Mouse (Mus musculus): ENCODE measurements around the gene Cdk11b. TPM values are rescaled to one million over a fixed set of nuclear protein-coding genes. Genes with fewer than 3 reads are reported as not detected.
A peak's percentile ranks its signal among the peaks of the same experiment; 100 is the strongest.
"Not testable (repeated sequence)": the region's sequence is repeated elsewhere in the genome, so short reads cannot be mapped to it uniquely, and the experiment has no call there.

Gene Cdk11b
- polyA plus RNA-seq, 1 experiment from 2014 or later: 86.8 TPM

DNA sequence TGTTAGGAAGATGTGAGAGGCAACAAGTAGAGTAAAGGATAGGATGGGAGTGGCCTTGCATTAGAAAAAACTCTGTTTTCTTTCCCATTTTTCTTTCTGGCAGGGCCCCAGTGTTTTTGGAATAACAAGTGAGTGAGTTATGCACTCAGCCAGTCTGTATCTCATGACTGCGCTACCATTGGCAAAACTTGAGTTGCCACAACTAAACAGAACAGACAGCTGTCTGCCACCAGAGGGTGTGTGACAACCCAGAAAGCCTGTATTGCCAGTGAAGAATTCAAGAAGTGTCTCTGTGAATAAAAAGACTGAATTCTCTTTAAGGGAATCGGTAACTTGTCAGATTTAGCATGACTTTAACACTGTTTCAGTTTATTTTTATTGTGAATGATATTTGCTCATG is 51.3 kb downstream of the Cdk11b start:
- Histone ChIP-seq H3K9me3 (replicated peaks) (no peaks in the 10 kb centered on the region), H3K4me2 (replicated peaks) (no peak overlapping the region), H3K4me3 (no peak overlapping the region), H3K27me3 (no peaks in the 10 kb centered on the region), H3K4me1 (no peaks in the 10 kb centered on the region), H3K36me3 (no peaks in the 10 kb centered on the region), H3K27ac (no peak overlapping the region), H3K9ac (no peak overlapping the region)
- WGBS: 86% methylated on average over 2 of the region's 2 CpGs
- no peak for ATAC-seq (ENCODE audit: low FRiP score)

DNA sequence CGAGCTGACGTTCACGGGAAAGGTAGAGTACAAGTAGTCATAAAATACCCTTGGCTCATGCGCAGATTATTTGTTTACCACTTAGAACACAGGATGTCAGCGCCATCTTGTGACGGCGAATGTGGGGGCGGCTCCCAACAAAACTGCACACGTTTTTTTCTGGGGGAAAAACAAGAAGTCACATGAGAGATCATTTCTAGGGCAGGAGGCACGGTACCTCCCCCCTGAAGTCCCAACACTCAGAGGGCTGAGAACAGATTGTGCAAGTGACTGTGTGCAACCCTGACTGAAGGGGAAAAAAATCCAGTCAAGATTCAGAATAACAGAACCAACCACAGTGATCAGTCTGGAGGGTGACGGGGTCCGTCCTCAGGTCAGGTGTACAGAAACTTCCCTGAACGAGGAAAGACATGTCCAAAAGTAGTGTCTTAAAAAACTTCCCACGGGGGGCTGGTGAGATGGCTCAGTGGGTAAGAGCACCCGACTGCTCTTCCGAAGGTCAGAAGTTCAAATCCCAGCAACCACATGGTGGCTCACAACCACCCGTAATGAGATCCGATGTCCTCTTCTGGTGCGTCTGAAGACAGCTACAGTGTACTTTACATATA is 59.1 kb downstream of the Cdk11b start:
- not testable (repeated sequence) for H3K9me3 ChIP-seq (replicated peaks); H3K9ac ChIP-seq; H3K4me3 ChIP-seq; H3K4me2 ChIP-seq (replicated peaks); H3K27ac ChIP-seq; H3K4me1 ChIP-seq; ATAC-seq (ENCODE audit: low FRiP score); H3K36me3 ChIP-seq; H3K27me3 ChIP-seq
- 92% methylated on average over 16 of the region's 19 CpGs for WGBS

DNA sequence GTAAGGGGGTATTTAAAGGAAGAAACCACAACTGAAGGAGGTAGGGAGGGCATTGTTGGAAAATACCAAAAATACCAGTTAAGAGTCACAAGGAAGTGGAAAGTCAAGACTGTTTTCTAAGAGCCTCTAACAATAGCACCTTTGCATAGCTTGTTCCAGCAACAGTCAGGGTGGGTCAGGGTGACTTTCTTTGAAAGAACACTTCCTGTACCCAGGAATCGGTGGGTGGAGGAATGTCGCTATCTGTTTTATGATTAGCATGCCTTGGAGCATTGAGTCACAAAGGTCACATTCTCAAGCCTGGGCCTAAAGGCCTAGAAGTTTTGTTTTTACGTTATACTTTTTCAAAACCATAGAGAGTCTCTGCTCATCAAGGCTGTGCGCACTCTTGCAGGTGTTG is 63.1 kb downstream of the Cdk11b start:
- H3K4me3 ChIP-seq; H3K27ac ChIP-seq; H3K4me1 ChIP-seq; H3K4me2 ChIP-seq (replicated peaks); H3K27me3 ChIP-seq; ATAC-seq (ENCODE audit: low FRiP score); H3K9ac ChIP-seq; H3K9me3 ChIP-seq (replicated peaks); H3K36me3 ChIP-seq: not testable (repeated sequence)
- WGBS: 91% methylated on average over 4 of the region's 4 CpGs

- Histone ChIP-seq H3K4me3 (no peak overlapping the region), H3K9ac (no peak overlapping the region), H3K4me2 (replicated peaks) (no peak overlapping the region), H3K27me3 (peaks cover 14% of the 10 kb centered on the region), H3K36me3 (no peaks in the 10 kb centered on the region), H3K9me3 (replicated peaks) (no peaks in the 10 kb centered on the region), H3K27ac (no peak overlapping the region), H3K4me1 (peaks cover 12% of the 10 kb centered on the region)
- ATAC-seq (ENCODE audit: low FRiP score): no peak
- WGBS: 84% methylated on average over 12 of the region's 12 CpGs
Measured at GRCm38 (mm10) chr4:155690571-155691375, 66.1 kb downstream of the Cdk11b start.

GRCm38 (mm10) chr4:155692421-155692820 is 67.8 kb downstream of the Cdk11b start:
- Histone ChIP-seq H3K27me3 (peaks cover 23% of the 10 kb centered on the region), H3K4me1 (peaks cover 21% of the 10 kb centered on the region), H3K9ac (no peak overlapping the region), H3K4me2 (replicated peaks) (no peak overlapping the region), H3K36me3 (no peaks in the 10 kb centered on the region), H3K27ac (no peak overlapping the region), H3K4me3 (no peak overlapping the region), H3K9me3 (replicated peaks) (no peaks in the 10 kb centered on the region)
- 95% methylated on average over 3 of the region's 3 CpGs for WGBS
- no peak for ATAC-seq (ENCODE audit: low FRiP score)

GRCm38 (mm10) chr4:155694111-155694481 is 69.4 kb downstream of the Cdk11b start, which contains the start of gene Fndc10:
Fndc10 (plus strand) TSS chr4:155694342.
- Histone ChIP-seq H3K4me1 (peaks cover 21% of the 10 kb centered on the region), H3K9ac (peak within 1 kb of the TSS; percentile 84), H3K27ac (peak within 1 kb of the TSS; percentile 89), H3K4me3 (peak within 1 kb of the TSS; percentile 76), H3K27me3 (peaks cover 25% of the 10 kb centered on the region), H3K4me2 (replicated peaks) (peak within 1 kb of the TSS; percentile 89), H3K9me3 (replicated peaks) (no peaks in the 10 kb centered on the region), H3K36me3 (no peaks in the 10 kb centered on the region)
- peak; percentile 85 for ATAC-seq (ENCODE audit: low FRiP score)
- under 1% methylated on average over 38 of the region's 47 CpGs for WGBS

- H3K27ac ChIP-seq: peak overlapping the region; percentile 89
- H3K4me3 ChIP-seq: peak overlapping the region; percentile 76
- peak overlapping the region; percentile 84 for H3K9ac ChIP-seq
- WGBS: 1% methylated on average over 90 of the region's 92 CpGs
- no peaks in the 10 kb centered on the region for H3K9me3 ChIP-seq (replicated peaks)
- peak overlapping the region; percentile 89 for H3K4me2 ChIP-seq (replicated peaks)
- peak; percentile 76 for ATAC-seq (ENCODE audit: low FRiP score)
- peaks cover 25% of the 10 kb centered on the region for H3K27me3 ChIP-seq
- peaks cover 21% of the 10 kb centered on the region for H3K4me1 ChIP-seq
- no peaks in the 10 kb centered on the region for H3K36me3 ChIP-seq
Measured at GRCm38 (mm10) chr4:155694482-155695401, 70.1 kb downstream of the Cdk11b start.

DNA sequence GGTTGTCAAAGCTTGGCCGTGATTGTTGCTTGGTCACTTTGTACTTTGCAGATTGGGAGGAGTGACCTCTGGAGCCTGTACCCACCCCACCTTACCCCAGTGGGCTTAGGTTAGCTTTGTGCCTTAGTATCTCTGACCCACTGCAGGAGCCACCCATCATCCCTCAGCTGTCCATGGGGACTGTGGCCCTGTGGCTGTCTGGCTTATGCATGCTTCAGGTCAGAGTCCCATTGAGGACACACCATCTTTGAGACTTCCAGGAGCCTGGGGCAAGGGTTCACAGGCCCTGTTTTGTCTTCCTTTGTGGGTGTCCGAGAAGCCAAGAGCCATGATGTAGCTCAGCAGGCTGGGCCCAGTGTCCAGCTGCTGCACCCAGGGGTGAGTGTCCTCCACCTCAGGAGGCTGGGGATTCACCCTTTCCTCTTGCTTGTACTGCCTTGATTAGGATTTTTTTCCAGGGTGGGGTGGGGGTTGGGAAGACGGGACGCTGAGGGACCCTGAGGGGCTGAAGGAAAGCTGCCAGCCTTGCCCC is 70.9 kb downstream of the Cdk11b start:
- H3K4me3 ChIP-seq: peak overlapping the region; percentile 76
- whole genome bisulfite sequencing: 73% methylated on average over 4 of the region's 4 CpGs
- no peak for ATAC-seq (ENCODE audit: low FRiP score)
- H3K27me3 ChIP-seq: peaks cover 25% of the 10 kb centered on the region
- no peak overlapping the region for H3K27ac ChIP-seq
- H3K9me3 ChIP-seq (replicated peaks): no peaks in the 10 kb centered on the region
- H3K9ac ChIP-seq: peak overlapping the region; percentile 84
- peaks cover 21% of the 10 kb centered on the region for H3K4me1 ChIP-seq
- H3K4me2 ChIP-seq (replicated peaks): peak overlapping the region; percentile 89
- no peaks in the 10 kb centered on the region for H3K36me3 ChIP-seq

GRCm38 (mm10) chr4:155696261-155697255 is 71.9 kb downstream of the Cdk11b start:
- H3K9me3 ChIP-seq (replicated peaks): no peaks in the 10 kb centered on the region
- H3K9ac ChIP-seq: no peak overlapping the region
- 75% methylated on average over 16 of the region's 16 CpGs for WGBS
- peaks cover 25% of the 10 kb centered on the region for H3K27me3 ChIP-seq
- ATAC-seq (ENCODE audit: low FRiP score): no peak
- no peak overlapping the region for H3K4me3 ChIP-seq
- peak overlapping the region; percentile 89; the same call in 1 of the 2 replicates for H3K4me2 ChIP-seq (replicated peaks)
- H3K27ac ChIP-seq: no peak overlapping the region
- H3K36me3 ChIP-seq: no peaks in the 10 kb centered on the region
- peaks cover 21% of the 10 kb centered on the region for H3K4me1 ChIP-seq

All from hindbrain, embryonic 12.5 days (tissue).